Mouse (Mus musculus): ENCODE results near the gene Adh6b. TPM values are rescaled to one million over a fixed set of nuclear protein-coding genes. Genes with fewer than 3 reads are reported as not detected.

Adh6b gene
- polyA plus RNA-seq, 1 experiment = 0.05 TPM

- TF ChIP-seq CTCF (IDR thresholded peaks at IDR 0.05; ENCODE audit: borderline replicate concordance, control insufficient read depth, extremely low read depth, insufficient read depth, low read length, poor library complexity) (no peak), POLR2A (IDR thresholded peaks at IDR 0.05; ENCODE audit: control insufficient read depth, extremely low read depth, insufficient read depth, low read length, poor library complexity) (no peak)
- no peak overlapping the region for H3K27ac ChIP-seq (ENCODE audit: control insufficient read depth, insufficient read depth, low read length)
- H3K4me1 ChIP-seq (replicated peaks; ENCODE audit: control insufficient read depth, insufficient read depth, low read length) = no peaks in the 10 kb centered on the region
- 86% methylated on average over 10 of the region's 10 CpGs for WGBS
- H3K36me3 ChIP-seq (ENCODE audit: control insufficient read depth, insufficient read depth, low read length) = no peaks in the 10 kb centered on the region
- H3K27me3 ChIP-seq (ENCODE audit: control insufficient read depth, insufficient read depth, low read length) = no peaks in the 10 kb centered on the region
- no peak overlapping the region for H3K4me3 ChIP-seq (ENCODE audit: control insufficient read depth, insufficient read depth, low read length)
- no peak for DNase-seq
Observed at GRCm38 (mm10) chr3:138305486-138306289, 35.9 kb upstream of the Adh6b start.

- no peak for TF ChIP-seq CTCF (IDR thresholded peaks at IDR 0.05; ENCODE audit: borderline replicate concordance, control insufficient read depth, extremely low read depth, insufficient read depth, low read length, poor library complexity)
- no peak for TF ChIP-seq POLR2A (IDR thresholded peaks at IDR 0.05; ENCODE audit: control insufficient read depth, extremely low read depth, insufficient read depth, low read length, poor library complexity)
- Histone ChIP-seq H3K36me3 (ENCODE audit: control insufficient read depth, insufficient read depth, low read length) (no peaks in the 10 kb centered on the region), H3K27ac (ENCODE audit: control insufficient read depth, insufficient read depth, low read length) (no peak overlapping the region), H3K4me3 (ENCODE audit: control insufficient read depth, insufficient read depth, low read length) (no peak overlapping the region), H3K27me3 (ENCODE audit: control insufficient read depth, insufficient read depth, low read length) (no peaks in the 10 kb centered on the region), H3K4me1 (replicated peaks; ENCODE audit: control insufficient read depth, insufficient read depth, low read length) (no peaks in the 10 kb centered on the region)
- no peak for DNase-seq
- WGBS = 89% methylated on average over 8 of the region's 8 CpGs
Observed at GRCm38 (mm10) chr3:138306290-138306683, 35.3 kb upstream of the Adh6b start.

- 91% methylated on average over 8 of the region's 8 CpGs for WGBS
- no peaks in the 10 kb centered on the region for H3K4me1 ChIP-seq (replicated peaks; ENCODE audit: control insufficient read depth, insufficient read depth, low read length)
- H3K36me3 ChIP-seq (ENCODE audit: control insufficient read depth, insufficient read depth, low read length) = no peaks in the 10 kb centered on the region
- no peak overlapping the region for H3K27ac ChIP-seq (ENCODE audit: control insufficient read depth, insufficient read depth, low read length)
- no peak for DNase-seq
- H3K4me3 ChIP-seq (ENCODE audit: control insufficient read depth, insufficient read depth, low read length) = no peak overlapping the region
- no peak for TF ChIP-seq POLR2A (IDR thresholded peaks at IDR 0.05; ENCODE audit: control insufficient read depth, extremely low read depth, insufficient read depth, low read length, poor library complexity)
- TF ChIP-seq CTCF (IDR thresholded peaks at IDR 0.05; ENCODE audit: borderline replicate concordance, control insufficient read depth, extremely low read depth, insufficient read depth, low read length, poor library complexity) = no peak
- no peaks in the 10 kb centered on the region for H3K27me3 ChIP-seq (ENCODE audit: control insufficient read depth, insufficient read depth, low read length)
Observed at GRCm38 (mm10) chr3:138309910-138310309, 31.7 kb upstream of the Adh6b start.

GRCm38 (mm10) chr3:138311015-138311414 is 30.6 kb upstream of the Adh6b start:
- no peak overlapping the region for H3K27ac ChIP-seq (ENCODE audit: control insufficient read depth, insufficient read depth, low read length)
- no peak for TF ChIP-seq CTCF (IDR thresholded peaks at IDR 0.05; ENCODE audit: borderline replicate concordance, control insufficient read depth, extremely low read depth, insufficient read depth, low read length, poor library complexity)
- no peak for TF ChIP-seq POLR2A (IDR thresholded peaks at IDR 0.05; ENCODE audit: control insufficient read depth, extremely low read depth, insufficient read depth, low read length, poor library complexity)
- H3K4me1 ChIP-seq (replicated peaks; ENCODE audit: control insufficient read depth, insufficient read depth, low read length) = no peaks in the 10 kb centered on the region
- no peak for DNase-seq
- 94% methylated on average over 6 of the region's 6 CpGs for WGBS
- no peak overlapping the region for H3K4me3 ChIP-seq (ENCODE audit: control insufficient read depth, insufficient read depth, low read length)
- no peaks in the 10 kb centered on the region for H3K36me3 ChIP-seq (ENCODE audit: control insufficient read depth, insufficient read depth, low read length)
- H3K27me3 ChIP-seq (ENCODE audit: control insufficient read depth, insufficient read depth, low read length) = no peaks in the 10 kb centered on the region

- Histone ChIP-seq H3K27ac (ENCODE audit: control insufficient read depth, insufficient read depth, low read length) (no peak within 1 kb of the TSS), H3K36me3 (ENCODE audit: control insufficient read depth, insufficient read depth, low read length) (no peaks in the 10 kb centered on the region), H3K4me3 (ENCODE audit: control insufficient read depth, insufficient read depth, low read length) (no peak within 1 kb of the TSS), H3K4me1 (replicated peaks; ENCODE audit: control insufficient read depth, insufficient read depth, low read length) (no peaks in the 10 kb centered on the region), H3K27me3 (ENCODE audit: control insufficient read depth, insufficient read depth, low read length) (no peaks in the 10 kb centered on the region)
- DNase-seq = no peak
- TF ChIP-seq POLR2A (IDR thresholded peaks at IDR 0.05; ENCODE audit: control insufficient read depth, extremely low read depth, insufficient read depth, low read length, poor library complexity) = no peak
- TF ChIP-seq CTCF (IDR thresholded peaks at IDR 0.05; ENCODE audit: borderline replicate concordance, control insufficient read depth, extremely low read depth, insufficient read depth, low read length, poor library complexity) = no peak
- 91% methylated on average over 5 of the region's 5 CpGs for WGBS
Observed at GRCm38 (mm10) chr3:138312965-138313364, 28.6 kb upstream of the Adh6b start, which contains the start of gene Adh6a. Gene Adh6a (plus strand): TSS chr3:138313286.

- WGBS = 94% methylated on average over 2 of the region's 2 CpGs
- no peaks in the 10 kb centered on the region for H3K36me3 ChIP-seq (ENCODE audit: control insufficient read depth, insufficient read depth, low read length)
- no peak for DNase-seq
- H3K4me3 ChIP-seq (ENCODE audit: control insufficient read depth, insufficient read depth, low read length) = no peak overlapping the region
- no peak overlapping the region for H3K27ac ChIP-seq (ENCODE audit: control insufficient read depth, insufficient read depth, low read length)
- no peaks in the 10 kb centered on the region for H3K27me3 ChIP-seq (ENCODE audit: control insufficient read depth, insufficient read depth, low read length)
- H3K4me1 ChIP-seq (replicated peaks; ENCODE audit: control insufficient read depth, insufficient read depth, low read length) = no peaks in the 10 kb centered on the region
- TF ChIP-seq CTCF (IDR thresholded peaks at IDR 0.05; ENCODE audit: borderline replicate concordance, control insufficient read depth, extremely low read depth, insufficient read depth, low read length, poor library complexity) = no peak
- no peak for TF ChIP-seq POLR2A (IDR thresholded peaks at IDR 0.05; ENCODE audit: control insufficient read depth, extremely low read depth, insufficient read depth, low read length, poor library complexity)
Observed at GRCm38 (mm10) chr3:138316908-138317472, 24.6 kb upstream of the Adh6b start.

Measured in thymus, adult 2 months (tissue).